Mouse (Mus musculus): ENCODE data around the gene Dis3l2.

The Dis3l2 gene

DNA sequence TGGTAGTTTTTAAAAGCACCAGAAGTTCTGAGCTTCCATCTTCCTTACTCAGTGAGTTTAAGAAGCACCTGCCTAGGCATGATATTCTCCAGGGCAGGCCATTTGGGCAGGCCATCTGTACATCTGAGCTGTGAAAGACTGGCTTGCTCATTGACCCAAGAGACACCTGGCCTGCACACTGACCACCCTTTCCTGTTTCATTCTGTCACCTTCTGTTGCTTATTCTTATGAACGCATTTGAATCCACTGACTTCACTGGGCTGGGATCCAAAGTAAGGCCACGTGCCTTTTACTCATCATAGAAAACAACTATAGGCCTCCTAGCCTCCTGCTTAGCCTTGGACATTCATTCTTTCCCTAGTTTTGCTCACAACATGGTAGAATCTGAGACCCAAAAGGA lies 309.0 kb downstream of the Dis3l2 start:
- no peak for DNase-seq

DNA sequence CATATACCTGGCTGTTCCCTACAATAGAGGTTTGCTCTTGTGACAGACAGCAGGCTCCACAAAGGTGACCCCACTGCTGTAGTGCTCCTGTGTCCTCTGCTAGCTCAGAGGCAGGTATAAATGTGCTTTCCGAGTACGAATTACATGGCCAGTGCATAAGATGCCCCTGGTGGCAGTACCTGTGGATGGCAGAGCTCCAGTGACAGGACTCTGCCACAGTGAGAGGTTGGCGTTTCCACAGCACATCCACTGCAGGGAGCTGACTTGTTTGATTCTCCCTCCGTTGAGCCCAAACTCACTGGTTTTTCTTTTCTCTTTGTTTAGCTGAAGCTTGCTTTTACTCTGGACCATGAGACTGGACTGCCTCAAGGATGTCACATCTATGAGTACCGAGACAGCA lies 317.1 kb downstream of the Dis3l2 start:
- DNase-seq, result no peak

DNA sequence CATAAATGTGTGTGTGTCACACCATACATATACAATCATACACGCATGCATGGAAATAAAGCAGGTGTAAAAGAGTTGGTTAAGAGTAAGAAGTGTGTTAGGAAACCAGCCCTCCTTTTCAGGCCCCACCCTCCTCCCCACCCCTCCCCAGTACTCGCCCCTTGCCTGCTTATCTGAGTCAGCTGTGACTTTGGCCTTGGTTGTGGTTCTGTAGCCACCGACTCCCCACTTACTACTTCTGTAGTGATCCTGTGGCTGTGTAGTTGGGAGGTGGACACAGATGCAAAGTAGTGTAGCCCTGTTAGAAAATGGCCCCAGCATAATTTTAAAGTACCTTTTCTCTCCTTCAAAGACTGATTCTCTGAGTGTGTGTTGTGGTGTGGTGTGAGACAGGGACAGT lies 318.0 kb downstream of the Dis3l2 start:
- no peak for DNase-seq

DNA sequence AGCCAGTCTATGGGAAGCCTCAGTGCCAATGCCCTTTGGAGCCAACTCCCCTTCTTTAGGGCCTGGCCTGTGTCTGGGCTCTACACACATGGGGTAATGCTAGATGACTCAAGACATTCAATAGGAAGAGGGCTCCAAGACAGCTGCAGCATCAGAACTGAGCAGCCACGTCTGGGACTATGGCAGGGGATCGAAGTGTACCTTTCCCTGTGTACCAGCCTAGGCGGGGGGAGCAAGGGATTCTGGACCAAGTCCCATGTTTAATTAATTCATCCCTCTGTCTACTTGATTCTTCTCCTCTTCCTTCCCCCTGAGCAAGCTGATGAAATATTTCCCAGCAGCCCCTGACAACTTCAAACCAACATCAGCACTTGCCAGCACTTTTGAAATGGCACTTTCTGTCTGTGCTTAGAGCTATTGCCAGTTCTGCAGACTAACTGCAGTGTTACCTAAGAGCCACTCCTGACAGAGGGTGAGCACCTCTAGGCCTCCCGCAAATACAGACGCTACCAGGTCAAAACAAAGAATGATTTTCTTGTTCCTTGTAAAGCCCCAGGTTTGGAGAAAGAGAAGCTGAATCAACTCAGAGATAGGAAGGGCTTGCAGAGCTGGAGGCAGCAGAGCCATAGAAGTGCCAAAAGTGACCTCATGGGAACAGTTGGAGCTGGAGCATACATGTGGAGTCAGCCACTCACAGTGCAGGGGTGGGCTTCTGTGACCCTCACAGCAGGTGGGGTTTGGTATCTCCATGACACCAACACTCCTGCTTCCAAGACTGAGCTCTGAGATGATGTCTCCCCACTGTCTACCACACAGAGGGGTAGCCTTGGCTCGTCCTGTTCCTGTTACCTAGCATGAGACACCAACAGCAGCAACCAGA lies 319.9 kb downstream of the Dis3l2 start:
- DNase-seq, result no peak

DNA sequence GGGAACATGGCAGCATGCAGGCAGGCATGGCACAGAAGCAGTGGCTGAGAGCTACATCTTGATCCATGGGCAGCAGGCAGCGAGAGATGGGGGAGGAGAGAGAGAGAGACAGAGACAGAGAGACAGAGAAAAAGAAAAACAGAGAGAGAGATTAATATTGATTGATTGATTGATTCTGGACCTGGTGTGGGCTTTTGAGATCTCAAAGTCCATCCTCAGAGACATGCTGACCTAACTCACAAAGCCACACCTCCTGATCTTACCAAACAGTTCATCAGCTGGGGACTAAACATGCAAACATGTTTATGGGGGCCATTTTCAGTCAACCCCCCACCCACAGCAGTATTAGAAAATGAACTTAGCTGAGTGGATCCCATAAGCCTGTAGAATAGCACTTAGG lies 321.4 kb downstream of the Dis3l2 start:
- DNase-seq, result no peak

DNA sequence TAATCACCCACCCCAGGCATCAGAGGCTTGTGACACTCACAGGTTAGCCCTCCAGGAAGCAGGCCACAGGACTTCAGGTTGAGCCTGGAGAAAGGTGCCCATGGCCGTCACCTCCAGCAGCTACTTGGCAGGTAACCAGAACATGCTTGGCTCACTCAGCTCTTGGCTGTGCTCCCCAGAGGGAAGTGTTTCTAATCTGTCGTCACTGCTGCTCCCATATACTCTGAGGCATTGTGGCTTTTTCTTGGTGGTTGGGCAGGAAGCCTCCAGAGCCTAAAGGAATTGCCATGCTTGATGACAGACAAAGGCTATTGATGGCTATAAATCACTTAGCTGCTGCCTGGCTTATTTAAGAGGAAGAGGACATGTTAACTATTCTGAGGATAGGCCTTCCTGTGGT lies 325.2 kb downstream of the Dis3l2 start:
- no peak for DNase-seq

DNA sequence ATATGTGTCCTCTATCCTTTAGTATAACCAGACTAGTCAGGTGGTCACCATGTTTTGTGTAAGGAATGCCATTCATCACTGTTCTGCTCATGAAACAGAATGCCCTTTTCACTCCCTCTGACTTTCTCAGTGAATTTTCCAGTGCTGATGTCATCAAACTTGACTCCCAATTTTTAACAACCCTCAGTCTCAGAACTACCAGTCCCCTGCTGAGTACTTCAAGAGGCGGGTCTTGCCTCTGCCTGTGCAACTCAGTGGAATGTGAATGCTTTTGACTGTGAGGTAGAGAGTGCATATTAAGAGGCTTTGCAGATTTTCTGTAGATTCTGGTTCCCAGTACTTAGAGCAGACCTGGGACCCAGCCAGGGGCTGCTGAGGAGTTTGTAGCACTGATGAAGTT lies 327.0 kb downstream of the Dis3l2 start:
- no peak for DNase-seq

DNA sequence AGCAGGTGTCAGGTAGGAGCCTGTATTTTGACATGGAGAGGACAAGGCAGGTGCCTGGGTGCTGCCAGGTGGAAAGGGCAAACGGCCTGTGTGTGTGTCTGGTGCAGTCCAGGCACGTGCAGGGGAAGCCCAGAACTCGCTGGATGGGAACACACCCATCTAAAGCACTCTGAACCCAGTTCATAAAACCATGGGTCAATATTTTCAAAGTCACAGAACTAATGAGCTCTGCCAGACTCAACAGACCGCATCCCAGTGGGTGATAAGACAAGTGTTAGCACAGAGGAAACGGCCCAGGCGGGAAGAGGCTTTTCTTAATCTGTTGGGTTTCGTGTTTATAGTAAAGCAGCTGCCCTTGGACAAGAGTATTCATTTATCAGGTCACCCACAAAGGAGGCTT lies 328.9 kb downstream of the Dis3l2 start:
- DNase-seq, result no peak

DNA sequence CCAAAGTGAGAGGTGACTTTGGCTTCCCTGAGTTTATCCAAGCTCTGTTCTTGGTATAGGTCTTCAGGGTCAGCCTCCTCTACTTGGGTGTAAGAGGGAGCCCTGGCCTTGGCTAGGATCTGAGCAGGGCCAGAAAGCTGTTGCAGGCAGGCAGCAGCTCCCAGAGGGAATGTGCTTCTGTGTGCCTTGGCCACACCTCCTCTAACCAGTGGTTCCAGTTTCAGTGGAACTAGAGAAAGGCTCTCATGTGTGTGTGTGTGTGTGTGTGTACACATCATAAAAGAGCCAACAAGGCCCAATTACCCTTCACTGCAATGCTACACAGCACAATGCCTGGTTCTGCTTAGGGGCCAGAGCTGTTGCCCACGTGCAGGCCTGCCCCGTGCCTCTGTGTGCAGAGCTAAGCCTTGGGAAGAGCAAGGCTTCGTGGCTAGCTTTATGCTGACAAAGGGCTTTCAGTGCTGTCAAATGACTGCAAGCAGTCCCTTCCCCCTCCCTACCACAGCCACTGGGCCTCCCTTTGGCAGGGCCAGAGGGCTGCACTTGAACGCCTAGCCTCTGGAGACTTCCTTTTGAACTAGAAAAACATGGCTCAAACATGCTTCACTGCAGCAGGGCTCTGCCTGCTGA lies 332.0 kb downstream of the Dis3l2 start:
- DNase-seq, result peak; percentile 79

DNA sequence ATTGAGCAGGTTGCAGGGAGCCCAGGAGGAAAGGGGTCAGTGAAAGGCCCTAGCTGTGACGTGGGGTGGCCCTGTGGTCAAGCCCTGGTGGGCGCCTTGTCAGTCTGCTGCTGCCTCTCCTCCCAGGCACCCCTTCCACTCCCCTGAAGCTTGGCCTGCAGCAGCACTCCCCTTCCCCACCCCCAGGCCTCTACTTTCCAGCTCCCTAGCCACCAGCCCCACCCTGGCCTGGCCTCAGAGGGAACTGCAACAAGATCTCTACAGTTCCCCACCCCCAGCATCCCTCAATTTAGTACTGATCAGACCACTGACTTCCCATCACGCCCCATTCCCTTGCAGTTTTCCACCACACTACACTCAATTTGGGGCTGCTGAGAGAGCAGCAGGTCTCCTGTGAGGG lies 332.7 kb downstream of the Dis3l2 start:
- DNase-seq, result peak; percentile 29

DNA sequence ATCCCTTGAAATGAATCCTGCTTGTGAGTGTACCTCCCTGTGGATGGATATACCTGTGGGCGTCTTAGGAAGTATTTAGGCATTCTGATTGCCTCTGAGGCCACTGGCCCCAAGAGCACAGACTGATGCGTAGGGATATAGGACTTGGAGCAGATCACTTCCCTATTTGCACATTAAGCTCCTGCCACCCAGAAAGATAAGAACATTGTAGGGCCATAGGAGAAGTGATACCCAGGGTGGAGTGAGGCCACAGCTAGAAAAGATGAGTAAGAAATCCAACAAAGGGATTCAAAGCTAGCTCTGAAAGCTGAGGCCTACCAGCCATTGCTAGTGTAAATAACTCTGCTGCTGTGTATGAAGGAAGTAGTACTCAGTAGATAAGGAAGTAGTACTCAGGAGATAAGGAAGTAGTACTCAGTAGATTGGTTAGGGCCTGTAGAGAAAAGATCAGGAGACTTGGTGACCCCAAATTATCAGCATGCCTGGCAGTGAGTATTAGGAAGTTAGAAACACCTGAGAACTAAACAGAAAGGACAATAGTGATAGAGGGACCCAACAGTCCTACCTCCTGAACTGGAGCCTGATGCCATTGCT lies 335.0 kb downstream of the Dis3l2 start:
- no peak for DNase-seq

DNA sequence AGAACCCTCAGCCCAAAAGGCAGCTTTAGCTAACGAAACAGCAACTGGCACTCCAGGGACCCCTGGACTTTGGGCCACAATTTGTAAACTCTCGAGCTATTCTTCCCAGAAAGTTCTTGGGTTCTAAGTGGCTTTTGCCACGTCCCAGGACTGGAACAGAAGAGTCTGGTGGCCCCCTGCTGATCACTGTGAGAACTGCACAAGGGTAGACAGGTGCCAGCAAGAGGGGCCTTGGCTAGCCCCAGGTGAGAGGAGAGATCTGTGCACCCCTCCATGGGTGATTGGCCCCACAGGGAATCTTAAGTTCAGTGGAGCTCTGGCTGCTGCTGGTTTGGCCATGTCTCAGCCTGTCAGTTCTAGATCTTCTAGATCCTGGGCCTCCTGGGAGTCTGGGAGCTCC lies 337.5 kb downstream of the Dis3l2 start:
- DNase-seq, result peak; percentile 75

DNA sequence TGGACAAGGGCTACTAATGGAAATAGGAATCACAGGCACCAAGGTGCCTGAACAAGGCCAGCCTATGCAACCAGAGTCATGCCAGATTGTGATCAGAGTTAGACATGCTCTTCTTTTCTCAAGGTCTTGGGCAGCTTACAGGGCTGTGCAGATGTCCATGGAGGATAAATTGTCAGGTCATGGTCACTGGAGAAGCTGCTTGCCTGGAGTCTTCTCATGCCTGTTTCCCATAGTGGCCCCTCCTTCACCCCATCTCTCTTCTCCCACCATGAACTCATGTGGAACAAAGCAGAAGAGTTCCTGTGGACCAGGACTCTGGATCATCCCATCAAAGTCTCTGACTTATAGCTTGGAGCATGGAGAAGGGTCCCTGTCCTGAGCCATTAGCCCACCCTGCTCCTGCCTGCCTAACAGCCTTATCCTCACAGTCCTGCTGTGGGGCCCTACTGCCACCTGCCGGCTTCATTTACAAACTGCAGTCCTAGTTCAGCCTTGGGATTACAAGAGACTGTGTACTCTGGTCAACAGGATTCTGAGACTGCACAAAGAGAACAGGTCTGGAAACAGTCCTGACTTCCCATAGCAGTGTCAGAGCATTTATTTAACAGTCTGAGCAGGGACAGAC lies 338.3 kb downstream of the Dis3l2 start:
- peak; percentile 78 for DNase-seq

DNA sequence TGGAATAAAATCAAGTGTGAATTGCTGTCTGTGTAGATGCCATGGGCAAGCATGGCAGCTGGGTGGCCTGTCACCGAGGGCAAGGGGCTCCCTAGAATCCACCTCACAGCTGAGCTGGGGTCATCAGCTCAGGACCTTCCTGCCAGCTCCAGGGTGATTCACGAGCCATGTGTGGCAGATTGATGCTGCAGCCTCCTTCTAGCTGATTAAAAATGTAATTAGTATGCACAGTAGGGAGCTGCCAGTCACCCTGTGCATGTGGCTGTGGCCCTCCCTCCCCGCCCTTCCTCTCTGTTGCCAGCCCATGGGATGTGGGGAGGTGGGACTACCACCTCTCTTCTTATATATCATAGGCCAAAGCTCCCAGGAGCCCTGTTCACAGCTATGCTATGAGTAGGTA lies 346.5 kb downstream of the Dis3l2 start:
- DNase-seq, result no peak

DNA sequence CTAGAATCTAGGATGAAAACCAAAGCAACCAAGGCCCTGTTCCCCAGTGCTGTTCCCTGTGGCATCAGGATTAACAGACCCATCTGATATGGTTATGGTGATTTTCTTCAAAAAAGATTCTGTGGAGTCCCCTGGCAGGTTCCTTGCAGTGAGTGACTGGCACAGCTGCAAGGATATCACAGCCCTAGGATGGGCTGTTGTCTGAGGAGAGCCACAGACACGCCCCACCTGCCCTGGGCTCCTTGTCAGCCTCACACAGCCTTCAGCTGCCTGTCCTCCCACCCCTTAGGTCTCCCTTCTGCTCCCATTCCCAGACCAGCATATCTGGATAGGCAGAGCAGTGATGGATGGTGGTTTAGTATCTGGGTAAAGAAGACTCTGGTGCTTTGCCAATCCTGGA lies 347.1 kb downstream of the Dis3l2 start:
- no peak for DNase-seq

DNA sequence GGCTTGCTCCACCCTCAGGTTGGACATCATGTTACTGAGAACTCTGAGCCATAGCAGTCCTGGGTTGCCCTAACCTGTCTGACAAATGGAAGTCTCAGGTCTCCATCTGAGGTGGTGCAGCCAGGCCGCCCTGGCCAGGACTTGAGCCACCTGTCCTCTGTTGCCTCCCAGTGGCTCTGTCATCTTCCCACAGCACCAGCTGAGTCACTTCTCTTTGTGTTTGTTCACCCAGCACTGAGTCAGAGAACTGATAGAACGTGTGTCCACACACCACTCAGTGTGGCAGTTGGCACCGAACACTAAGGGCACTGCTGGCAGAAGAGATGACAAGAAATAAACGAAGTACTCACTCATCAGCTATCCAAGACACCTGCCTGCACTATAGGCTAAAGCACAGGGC lies 347.8 kb downstream of the Dis3l2 start:
- no peak for DNase-seq

DNA sequence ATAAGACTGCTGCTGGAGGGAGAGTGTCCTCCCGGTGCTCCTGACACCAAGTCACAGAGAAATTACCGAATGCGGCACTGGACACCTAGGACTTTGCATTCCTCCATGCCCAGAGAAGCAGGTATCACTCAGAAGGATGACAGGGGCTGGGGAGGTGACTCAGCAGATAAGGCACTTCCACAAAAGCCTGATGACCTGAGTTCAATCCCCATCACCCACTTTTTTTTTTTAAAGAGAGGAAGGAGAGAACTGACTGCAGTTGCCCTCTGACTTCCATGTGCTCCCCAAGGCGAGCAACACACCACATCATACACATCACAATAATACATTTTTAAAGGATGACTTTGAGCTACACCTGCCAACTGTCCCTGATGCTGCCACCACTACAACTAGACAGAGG lies 353.5 kb downstream of the Dis3l2 start:
- DNase-seq, result no peak

DNA sequence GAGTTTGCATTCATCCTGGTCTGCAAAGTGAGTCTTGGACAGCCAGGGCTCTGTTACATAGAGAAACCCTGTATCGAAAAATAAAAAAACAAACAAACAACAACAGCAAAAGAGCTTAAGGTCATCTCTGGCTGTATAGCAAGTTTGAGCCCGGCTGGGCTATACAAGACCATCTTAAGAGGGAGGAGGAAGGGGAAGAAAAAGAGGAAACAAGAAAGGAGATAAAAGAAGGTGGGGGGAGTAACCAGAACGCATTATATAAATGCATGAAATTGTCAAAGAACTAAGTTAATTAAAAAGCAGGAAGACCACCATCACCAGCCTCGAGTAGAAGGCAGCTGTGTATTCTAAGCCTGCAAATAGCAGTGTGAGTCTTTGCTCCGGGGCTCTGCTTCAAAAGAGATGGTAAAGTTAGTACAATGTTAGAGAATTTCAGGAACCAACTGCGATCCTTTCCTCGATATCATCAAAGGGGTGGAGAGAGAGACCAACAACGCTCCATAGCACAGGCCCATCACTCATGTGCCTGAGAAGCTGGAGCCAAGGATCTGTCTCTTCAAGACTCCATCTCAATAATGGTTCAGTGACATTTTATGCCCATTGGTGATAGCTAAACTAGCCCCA lies 355.5 kb downstream of the Dis3l2 start:
- DNase-seq, result no peak

DNA sequence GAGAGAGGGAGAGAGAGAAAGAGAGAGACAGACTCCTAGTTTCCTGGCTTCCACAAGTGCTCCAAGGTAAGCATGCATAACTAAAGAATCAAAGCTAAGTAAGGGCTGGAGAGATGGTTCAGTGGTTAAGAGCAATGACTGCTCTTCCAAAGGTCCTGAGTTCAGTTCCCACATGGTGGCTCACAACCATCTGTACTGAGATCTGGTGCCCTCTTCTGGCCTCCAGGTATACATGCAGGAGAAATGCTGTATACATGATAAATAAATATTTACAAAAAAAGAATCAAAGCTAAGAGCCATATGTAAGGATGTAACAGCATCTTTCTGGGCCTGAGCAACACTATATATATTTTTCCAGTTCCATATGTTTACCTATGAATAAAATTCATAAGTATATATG lies 357.3 kb downstream of the Dis3l2 start:
- no peak for DNase-seq

DNA sequence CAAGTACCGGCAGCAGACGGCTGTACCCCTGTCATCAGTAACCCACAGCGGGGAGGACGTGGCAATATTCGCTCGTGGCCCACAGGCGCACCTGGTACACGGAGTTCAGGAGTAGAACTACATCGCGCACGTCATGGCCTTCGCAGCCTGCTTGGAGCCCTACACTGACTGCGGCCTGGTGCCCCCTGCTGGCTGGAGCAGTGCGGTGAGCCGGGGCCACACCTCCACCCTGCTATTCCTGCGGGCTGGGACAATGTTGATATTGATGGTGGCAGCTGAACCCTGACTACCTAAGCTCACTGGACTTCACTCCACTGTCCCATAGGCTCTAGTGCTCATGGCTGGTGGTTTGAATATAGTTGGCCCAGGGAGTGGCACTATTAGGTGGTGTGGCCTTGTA lies 367.1 kb downstream of the Dis3l2 start:
- DNase-seq, result peak; percentile 37

DNA sequence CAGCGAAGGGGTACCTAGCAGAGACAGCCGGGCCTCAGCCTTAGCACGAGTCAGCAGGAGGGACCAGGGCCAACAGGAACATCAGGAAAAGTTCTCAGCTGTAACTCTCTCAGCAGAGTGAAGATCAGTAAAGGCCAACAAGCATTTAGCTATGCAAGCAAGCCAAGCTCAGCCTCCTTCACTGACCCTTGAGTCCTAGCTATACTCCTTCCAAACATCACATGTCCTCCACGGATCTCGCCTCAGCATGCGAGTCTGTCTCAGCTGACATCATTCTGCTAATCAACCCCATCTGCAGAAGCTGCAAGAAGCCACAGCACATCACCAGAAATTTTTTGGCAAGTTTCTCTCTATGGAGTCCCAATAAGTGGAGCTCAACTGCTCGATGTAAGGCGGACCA lies 370.2 kb downstream of the Dis3l2 start:
- DNase-seq, result no peak

DNA sequence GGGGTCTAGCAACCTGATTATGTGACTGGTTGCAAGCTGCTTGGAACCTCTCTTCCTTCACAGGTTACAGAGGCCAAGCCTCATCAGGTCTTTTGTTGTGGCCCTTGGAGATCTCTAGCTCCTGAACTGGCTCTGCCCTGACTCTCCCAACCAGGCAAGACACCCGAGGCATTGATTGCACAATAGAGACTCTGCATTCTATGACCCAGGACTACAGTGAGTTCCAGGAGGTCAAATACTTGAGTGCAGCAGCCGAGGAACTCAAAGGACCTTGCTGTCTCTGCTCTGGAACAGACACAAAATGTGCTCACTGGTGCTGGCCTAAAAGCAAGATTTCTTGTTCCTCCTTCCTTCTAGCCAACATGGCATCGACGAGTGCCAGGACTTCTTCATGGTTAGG lies 382.6 kb downstream of the Dis3l2 start:
- no peak for DNase-seq

DNA sequence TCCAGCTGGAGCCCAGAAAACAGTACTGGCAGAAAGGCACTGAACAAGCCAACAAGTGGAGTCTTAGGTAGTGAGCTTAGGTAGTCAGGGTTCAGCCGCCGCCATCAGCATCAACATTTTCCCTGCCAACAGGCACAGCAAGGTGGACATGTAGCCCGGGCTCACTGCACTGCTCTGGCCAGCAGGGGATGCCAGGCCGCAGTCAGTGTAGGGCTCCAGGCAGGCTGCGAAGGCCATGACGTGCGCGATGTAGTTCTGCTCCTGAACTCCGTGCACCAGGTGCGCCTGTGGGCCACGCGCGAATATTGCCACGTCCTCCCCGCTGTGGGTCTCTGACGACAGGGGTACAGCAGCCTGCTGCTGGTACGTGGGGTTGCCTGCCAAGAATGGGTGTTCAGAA lies 383.4 kb downstream of the Dis3l2 start:
- no peak for DNase-seq
